Mouse (Mus musculus) forebrain, embryonic 14.5 days (tissue): ENCODE measurements around the gene Mynn. TPM values are rescaled to one million over a fixed set of nuclear protein-coding genes. Genes with fewer than 3 reads are reported as not detected.

ENCODE experiments used
- ATAC-seq: fragments of 200-750 bp; cut with Nextera tagmentation; 2 replicates; pipeline ENCODE4 v1.8.0; 2017; ENCODE audit warnings: mild to moderate bottlenecking, moderate library complexity
- DNase-seq: peaks from one replicate; pipeline ENCODE4 v3.0.0-alpha.2; 2015; ENCODE audit warnings: low spot score
- H3K27ac ChIP-seq: fragments of 300-500 bp; sonication (generic); 2 replicates; pipeline ENCODE4 v1.5.1; 2014; ENCODE audit warnings: low read depth, mild to moderate bottlenecking, control low read depth, low read length, moderate library complexity
- H3K27me3 ChIP-seq: fragments of 300-500 bp; sonication (generic); replicated peaks from 2 replicates; pipeline ENCODE4 v1.6.1; 2014; ENCODE audit warnings: low read length, control low read depth, mixed read lengths; ENCODE audit not compliant: control insufficient read depth, insufficient read depth
- H3K36me3 ChIP-seq: fragments of 300-500 bp; sonication (generic); 2 replicates; pipeline ENCODE4 v1.6.1; 2014; ENCODE audit warnings: low read length, control low read depth; ENCODE audit not compliant: control insufficient read depth, insufficient read depth
- H3K4me1 ChIP-seq: fragments of 300-500 bp; sonication (generic); 2 replicates; pipeline ENCODE4 v1.6.1; 2014; ENCODE audit warnings: antibody characterized with exemption, low read length, control low read depth; ENCODE audit not compliant: control insufficient read depth, insufficient read depth
- H3K4me2 ChIP-seq: fragments of 300-500 bp; sonication (generic); 2 replicates; pipeline ENCODE4 v1.6.1; 2014; ENCODE audit warnings: mild to moderate bottlenecking, control low read depth, low read length
- H3K4me3 ChIP-seq: fragments of 300-500 bp; sonication (generic); 2 replicates; pipeline ENCODE4 v1.5.1; 2014; ENCODE audit warnings: low read depth, low read length, control low read depth
- H3K9ac ChIP-seq: fragments of 300-500 bp; sonication (generic); 2 replicates; pipeline ENCODE4 v1.6.1; 2014; ENCODE audit warnings: mild to moderate bottlenecking, low read length, control low read depth, moderate library complexity
- H3K9me3 ChIP-seq: fragments of 300-500 bp; sonication (generic); replicated peaks from 2 replicates; pipeline ENCODE4 v1.6.1; 2016; ENCODE audit warnings: low read length, control low read depth, mixed read lengths; ENCODE audit not compliant: control insufficient read depth
- WGBS: fragments of 180-500 bp; shearing (Covaris S2); extraction: QIAGEN DNeasy Blood & Tissue Kit; methylation state at CpG from one replicate; pipeline ENCODE4 v1.1.7; 2014; 5-methylcytosine and 5-hydroxymethylcytosine counted together
- polyA plus RNA-seq: library from polyadenylated mRNA; unstranded; fragments of >200 nt; fragmentation: Nextera tagmentation; extraction: Ambion mirVana; gene quantifications from 2 replicates; pipeline ENCODE4 v1.2.1, GENCODE M21; 2014

The Mynn gene
- polyA plus RNA-seq, 1 experiment from 2014 or later: 35.4 TPM

- no peaks in the 10 kb centered on the region for H3K27me3 ChIP-seq
- no peak overlapping the region for H3K4me3 ChIP-seq
- WGBS: 92% methylated on average over 3 of the region's 3 CpGs
- no peak overlapping the region for H3K27ac ChIP-seq
- no peak overlapping the region for H3K9ac ChIP-seq
- no peak for ATAC-seq
- no peak overlapping the region for H3K4me2 ChIP-seq
- H3K9me3 ChIP-seq: no peaks in the 10 kb centered on the region
- H3K4me1 ChIP-seq: no peaks in the 10 kb centered on the region
- no peak for DNase-seq
- peaks cover 73% of the 10 kb centered on the region for H3K36me3 ChIP-seq
Observed at GRCm38 (mm10) chr3:30608999-30609398, 7.1 kb downstream of the Mynn start.

- H3K27ac ChIP-seq: no peak overlapping the region
- H3K4me3 ChIP-seq: no peak overlapping the region
- WGBS: 89% methylated on average over 4 of the region's 4 CpGs
- H3K4me1 ChIP-seq: no peaks in the 10 kb centered on the region
- no peak for ATAC-seq
- peaks cover 78% of the 10 kb centered on the region for H3K36me3 ChIP-seq
- no peaks in the 10 kb centered on the region for H3K27me3 ChIP-seq
- no peaks in the 10 kb centered on the region for H3K9me3 ChIP-seq
- H3K9ac ChIP-seq: no peak overlapping the region
- no peak overlapping the region for H3K4me2 ChIP-seq
- DNase-seq: no peak
Observed at GRCm38 (mm10) chr3:30610930-30611329, 9.1 kb downstream of the Mynn start.

GRCm38 (mm10) chr3:30620132-30620531 lies 18.3 kb downstream of the Mynn start:
- Histone ChIP-seq H3K36me3 (peaks cover 44% of the 10 kb centered on the region), H3K9me3 (no peaks in the 10 kb centered on the region), H3K4me1 (no peaks in the 10 kb centered on the region), H3K27me3 (no peaks in the 10 kb centered on the region), H3K4me3 (no peak overlapping the region), H3K27ac (no peak overlapping the region), H3K4me2 (no peak overlapping the region), H3K9ac (no peak overlapping the region)
- ATAC-seq (no peak), DNase-seq (no peak)
- 89% methylated on average over 8 of the region's 8 CpGs for WGBS

GRCm38 (mm10) chr3:30633681-30634080 lies 31.8 kb downstream of the Mynn start:
- Histone ChIP-seq H3K36me3 (no peaks in the 10 kb centered on the region), H3K4me1 (no peaks in the 10 kb centered on the region), H3K4me3 (no peak overlapping the region), H3K27ac (no peak overlapping the region), H3K9ac (no peak overlapping the region), H3K27me3 (no peaks in the 10 kb centered on the region), H3K4me2 (no peak overlapping the region), H3K9me3 (no peaks in the 10 kb centered on the region)
- DNase-seq: no peak
- 57% methylated on average over 3 of the region's 3 CpGs for whole genome bisulfite sequencing
- no peak for ATAC-seq

- Histone ChIP-seq H3K4me2 (no peak overlapping the region), H3K4me1 (no peaks in the 10 kb centered on the region), H3K9ac (no peak overlapping the region), H3K9me3 (no peaks in the 10 kb centered on the region), H3K36me3 (no peaks in the 10 kb centered on the region), H3K27ac (no peak overlapping the region), H3K27me3 (no peaks in the 10 kb centered on the region), H3K4me3 (no peak overlapping the region)
- 83% methylated on average over 4 of the region's 4 CpGs for WGBS
- no peak for DNase-seq
- no peak for ATAC-seq
Observed at GRCm38 (mm10) chr3:30635629-30636028, 33.8 kb downstream of the Mynn start.

- ATAC-seq (no peak), DNase-seq (no peak)
- H3K9ac ChIP-seq: no peak within 1 kb of the TSS
- no peak within 1 kb of the TSS for H3K4me2 ChIP-seq
- H3K27me3 ChIP-seq: no peaks in the 10 kb centered on the region; the same call in 1 of the 2 replicates
- 71% methylated on average over 2 of the region's 2 CpGs for WGBS
- H3K27ac ChIP-seq: no peak within 1 kb of the TSS
- no peaks in the 10 kb centered on the region for H3K36me3 ChIP-seq
- H3K9me3 ChIP-seq: no peaks in the 10 kb centered on the region
- no peaks in the 10 kb centered on the region for H3K4me1 ChIP-seq
- no peak within 1 kb of the TSS for H3K4me3 ChIP-seq
Observed at GRCm38 (mm10) chr3:30644207-30644606, 42.3 kb downstream of the Mynn start, which contains the start of gene Lrriq4. Gene Lrriq4, plus strand, starts transcription at chr3:30644507.

- H3K36me3 ChIP-seq: no peaks in the 10 kb centered on the region
- H3K4me3 ChIP-seq: no peak overlapping the region
- peaks cover 3% of the 10 kb centered on the region for H3K27me3 ChIP-seq
- H3K4me2 ChIP-seq: no peak overlapping the region
- H3K27ac ChIP-seq: no peak overlapping the region
- H3K9me3 ChIP-seq: no peaks in the 10 kb centered on the region
- no peak for DNase-seq
- 52% methylated on average over 8 of the region's 8 CpGs for WGBS
- peaks cover 5% of the 10 kb centered on the region; the same call in 1 of the 2 replicates for H3K4me1 ChIP-seq
- ATAC-seq: no peak
- H3K9ac ChIP-seq: no peak overlapping the region
Observed at GRCm38 (mm10) chr3:30646761-30647160, 44.9 kb downstream of the Mynn start.

GRCm38 (mm10) chr3:30647440-30648090 lies 45.7 kb downstream of the Mynn start, which contains the start of gene Lrrc34:
Gene Lrrc34, minus strand, starts transcription at chr3:30647869.
- H3K27ac ChIP-seq: no peak within 1 kb of the TSS
- peak within 1 kb of the TSS; percentile 20 for H3K4me3 ChIP-seq
- 2% methylated on average over 25 of the region's 25 CpGs for WGBS
- H3K9ac ChIP-seq: peak within 1 kb of the TSS; percentile 53
- peaks cover 3% of the 10 kb centered on the region for H3K27me3 ChIP-seq
- H3K9me3 ChIP-seq: no peaks in the 10 kb centered on the region
- peak within 1 kb of the TSS; percentile 53 for H3K4me2 ChIP-seq
- H3K4me1 ChIP-seq: peaks cover 5% of the 10 kb centered on the region; the same call in 1 of the 2 replicates
- ATAC-seq (peak; percentile 84), DNase-seq (peak; percentile 71)
- H3K36me3 ChIP-seq: no peaks in the 10 kb centered on the region

GRCm38 (mm10) chr3:30648466-30648865 lies 46.6 kb downstream of the Mynn start:
- ATAC-seq (no peak), DNase-seq (no peak)
- Histone ChIP-seq H3K4me3 (no peak overlapping the region), H3K9ac (no peak overlapping the region), H3K36me3 (no peaks in the 10 kb centered on the region), H3K27ac (no peak overlapping the region), H3K4me1 (peaks cover 5% of the 10 kb centered on the region; the same call in 1 of the 2 replicates), H3K4me2 (no peak overlapping the region), H3K9me3 (no peaks in the 10 kb centered on the region), H3K27me3 (peaks cover 3% of the 10 kb centered on the region)
- WGBS: 79% methylated on average over 2 of the region's 2 CpGs
